Mouse (Mus musculus): ENCODE results near the gene Adamts18.

- TF ChIP-seq CTCF (IDR thresholded peaks at IDR 0.05; ENCODE audit: low read depth): no peak
- TF ChIP-seq EP300 (IDR thresholded peaks at IDR 0.05; ENCODE audit: low read depth): no peak
Measured at GRCm38 (mm10) chr8:113791856-113792255, 56.7 kb downstream of the Adamts18 start.

Data from heart, postnatal 0 days (tissue).